Comparison of ENCODE assay signal across 8 mouse cellular contexts in the genomic region with DNA sequence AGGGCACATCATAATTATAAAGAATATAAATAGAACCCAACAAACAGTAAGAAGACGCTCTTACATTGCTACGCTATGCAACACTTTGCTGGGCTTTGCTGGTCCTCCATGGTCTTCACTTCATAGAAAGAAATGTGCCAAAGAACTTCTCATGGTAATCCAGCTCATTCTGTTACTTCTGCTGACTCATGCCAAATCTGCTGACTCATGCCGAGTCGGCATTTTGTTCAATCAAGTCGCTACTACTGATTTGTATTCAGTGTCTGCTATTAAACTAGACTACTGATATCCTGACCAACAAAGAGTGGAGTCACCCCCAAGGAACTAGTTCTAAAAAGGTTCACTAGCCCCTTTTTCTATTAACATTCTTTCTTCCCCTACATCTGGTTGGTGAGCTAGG.
"Had no signal": no experiment of that assay in that cellular context is flagged by ENCODE, and none has a peak within 500 bp of the region (broad histone marks: within the 10 kb centered on the region; RNA-seq: fewer than 3 reads in every experiment).

No protein-coding gene starts in this region.

- DNase-seq: kidney, postnatal 36 days; layer of hippocampus, adult 9-11 months; liver; liver, embryonic 13.5 days; liver, postnatal 0 days; lung, postnatal 14 days; right cerebral cortex, postnatal 25 days; thymus, postnatal 4 days had no signal
